Mouse (Mus musculus): ENCODE results near the gene Trp73.

GRCm38 (mm10) chr4:154103912-154104311 is 36.1 kb downstream of the Trp73 start:
- TF ChIP-seq CTCF (IDR thresholded peaks at IDR 0.05; ENCODE audit: control insufficient read depth, insufficient read depth, low read length), result no peak
- no peak for TF ChIP-seq POLR2A (IDR thresholded peaks at IDR 0.05; ENCODE audit: borderline replicate concordance, control insufficient read depth, low read depth, low read length)

All from bone marrow, adult 2 months (tissue).